Mouse (Mus musculus): ENCODE results near the gene Zfp426. TPM values are rescaled to one million over a fixed set of nuclear protein-coding genes. Genes with fewer than 3 reads are reported as not detected.

The Zfp426 gene
- polyA plus RNA-seq (2016; fragmentation: Nextera tagmentation; extraction: Ambion mirVana), result 12.4 and 14.0 TPM in 2 replicates

- Histone ChIP-seq H3K27ac (ENCODE audit: poor library complexity, severe bottlenecking) (peak within 1 kb of the TSS; percentile 94), H3K4me3 (peak within 1 kb of the TSS; percentile 71), H3K27me3 (replicated peaks) (no peaks in the 10 kb centered on the region), H3K9ac (peak within 1 kb of the TSS; percentile 83), H3K4me2 (peak within 1 kb of the TSS; percentile 93), H3K9me3 (replicated peaks) (no peaks in the 10 kb centered on the region), H3K36me3 (peaks cover 33% of the 10 kb centered on the region), H3K4me1 (replicated peaks) (peaks cover 18% of the 10 kb centered on the region)
- peak; percentile 97 for ATAC-seq (ENCODE audit: insufficient number of reproducible peaks, low FRiP score)
- under 1% methylated on average over 40 of the region's 40 CpGs for WGBS
Observed at GRCm38 (mm10) chr9:20492527-20493233, at the start of gene Zfp426. TSS of gene Zfp426 (minus strand) at chr9:20492746.

- no peaks in the 10 kb centered on the region for H3K9me3 ChIP-seq (replicated peaks)
- no peak overlapping the region for H3K9ac ChIP-seq
- 86% methylated on average over 2 of the region's 2 CpGs for WGBS
- H3K27ac ChIP-seq (ENCODE audit: poor library complexity, severe bottlenecking), result no peak overlapping the region
- H3K27me3 ChIP-seq (replicated peaks), result peaks cover 13% of the 10 kb centered on the region; the same call in 1 of the 2 replicates
- no peak for ATAC-seq (ENCODE audit: insufficient number of reproducible peaks, low FRiP score)
- no peaks in the 10 kb centered on the region for H3K36me3 ChIP-seq
- H3K4me2 ChIP-seq, result no peak overlapping the region
- H3K4me1 ChIP-seq (replicated peaks), result no peaks in the 10 kb centered on the region
- H3K4me3 ChIP-seq, result no peak overlapping the region
Observed at GRCm38 (mm10) chr9:20536598-20536997, 44.1 kb upstream of the Zfp426 start.

- H3K27ac ChIP-seq (ENCODE audit: poor library complexity, severe bottlenecking), result no peak overlapping the region
- H3K36me3 ChIP-seq, result no peaks in the 10 kb centered on the region
- H3K4me3 ChIP-seq, result no peak overlapping the region
- H3K9ac ChIP-seq, result no peak overlapping the region
- H3K4me2 ChIP-seq, result no peak overlapping the region
- peaks cover 10% of the 10 kb centered on the region; the same call in 1 of the 2 replicates for H3K27me3 ChIP-seq (replicated peaks)
- WGBS, result 69% methylated on average over 8 of the region's 8 CpGs
- no peaks in the 10 kb centered on the region for H3K4me1 ChIP-seq (replicated peaks)
- no peak for ATAC-seq (ENCODE audit: insufficient number of reproducible peaks, low FRiP score)
- no peaks in the 10 kb centered on the region for H3K9me3 ChIP-seq (replicated peaks)
Observed at GRCm38 (mm10) chr9:20534326-20534926, 41.9 kb upstream of the Zfp426 start.

GRCm38 (mm10) chr9:20521306-20521957 is 28.9 kb upstream of the Zfp426 start, which contains the start of gene Zfp266:
TSS of gene Zfp266 (minus strand) at chr9:20521417.
- H3K27me3 ChIP-seq (replicated peaks), result no peaks in the 10 kb centered on the region
- H3K9ac ChIP-seq, result peak within 1 kb of the TSS; percentile 96
- H3K27ac ChIP-seq (ENCODE audit: poor library complexity, severe bottlenecking), result peak within 1 kb of the TSS; percentile 97
- under 1% methylated on average over 46 of the region's 46 CpGs for WGBS
- H3K4me3 ChIP-seq, result peak within 1 kb of the TSS; percentile 95
- no peaks in the 10 kb centered on the region for H3K9me3 ChIP-seq (replicated peaks)
- H3K4me2 ChIP-seq, result peak within 1 kb of the TSS; percentile 73
- peaks cover 21% of the 10 kb centered on the region for H3K4me1 ChIP-seq (replicated peaks)
- peaks cover 17% of the 10 kb centered on the region for H3K36me3 ChIP-seq
- peak; percentile 92 for ATAC-seq (ENCODE audit: insufficient number of reproducible peaks, low FRiP score)

GRCm38 (mm10) chr9:20520531-20521210 is 28.1 kb upstream of the Zfp426 start:
- peaks cover 24% of the 10 kb centered on the region for H3K36me3 ChIP-seq
- under 1% methylated on average over 17 of the region's 17 CpGs for WGBS
- no peak for ATAC-seq (ENCODE audit: insufficient number of reproducible peaks, low FRiP score)

GRCm38 (mm10) chr9:20519949-20520348 is 27.4 kb upstream of the Zfp426 start:
- WGBS, result 21% methylated on average over 4 of the region's 4 CpGs
- Histone ChIP-seq H3K27ac (ENCODE audit: poor library complexity, severe bottlenecking) (no peak overlapping the region), H3K9me3 (replicated peaks) (no peaks in the 10 kb centered on the region), H3K4me1 (replicated peaks) (peaks cover 23% of the 10 kb centered on the region), H3K4me3 (peak overlapping the region; percentile 53), H3K4me2 (peak overlapping the region; percentile 83), H3K27me3 (replicated peaks) (no peaks in the 10 kb centered on the region), H3K9ac (peak overlapping the region; percentile 61; the same call in 1 of the 2 replicates), H3K36me3 (peaks cover 30% of the 10 kb centered on the region)
- ATAC-seq (ENCODE audit: insufficient number of reproducible peaks, low FRiP score), result no peak

More at GRCm38 (mm10) chr9:20520531-20521210, 28.1 kb upstream of the Zfp426 start:
- Histone ChIP-seq H3K4me2 (peak overlapping the region; percentile 73), H3K27me3 (replicated peaks) (no peaks in the 10 kb centered on the region), H3K4me3 (peak overlapping the region; percentile 95), H3K27ac (ENCODE audit: poor library complexity, severe bottlenecking) (peak overlapping the region; percentile 97), H3K9me3 (replicated peaks) (no peaks in the 10 kb centered on the region), H3K9ac (peak overlapping the region; percentile 96), H3K4me1 (replicated peaks) (peaks cover 21% of the 10 kb centered on the region)

- no peaks in the 10 kb centered on the region for H3K27me3 ChIP-seq (replicated peaks)
- H3K4me1 ChIP-seq (replicated peaks), result peaks cover 34% of the 10 kb centered on the region
- H3K27ac ChIP-seq (ENCODE audit: poor library complexity, severe bottlenecking), result no peak overlapping the region
- ATAC-seq (ENCODE audit: insufficient number of reproducible peaks, low FRiP score), result no peak
- H3K9ac ChIP-seq, result no peak overlapping the region
- H3K4me3 ChIP-seq, result no peak overlapping the region
- WGBS, result 95% methylated on average over 4 of the region's 4 CpGs
- no peaks in the 10 kb centered on the region for H3K9me3 ChIP-seq (replicated peaks)
- H3K4me2 ChIP-seq, result peak overlapping the region; percentile 83; the same call in 1 of the 2 replicates
- peaks cover 38% of the 10 kb centered on the region for H3K36me3 ChIP-seq
Observed at GRCm38 (mm10) chr9:20518708-20519107, 26.2 kb upstream of the Zfp426 start.

GRCm38 (mm10) chr9:20517727-20518126 is 25.2 kb upstream of the Zfp426 start:
- Histone ChIP-seq H3K9me3 (replicated peaks) (no peaks in the 10 kb centered on the region), H3K4me1 (replicated peaks) (peaks cover 44% of the 10 kb centered on the region), H3K4me2 (no peak overlapping the region), H3K4me3 (no peak overlapping the region), H3K36me3 (peaks cover 46% of the 10 kb centered on the region), H3K27ac (ENCODE audit: poor library complexity, severe bottlenecking) (no peak overlapping the region), H3K9ac (no peak overlapping the region), H3K27me3 (replicated peaks) (no peaks in the 10 kb centered on the region)
- 97% methylated on average over 1 of the region's 1 CpGs for WGBS
- ATAC-seq (ENCODE audit: insufficient number of reproducible peaks, low FRiP score), result no peak

GRCm38 (mm10) chr9:20514016-20514415 is 21.5 kb upstream of the Zfp426 start:
- no peaks in the 10 kb centered on the region for H3K9me3 ChIP-seq (replicated peaks)
- H3K4me2 ChIP-seq, result no peak overlapping the region
- no peak overlapping the region for H3K27ac ChIP-seq (ENCODE audit: poor library complexity, severe bottlenecking)
- H3K27me3 ChIP-seq (replicated peaks), result no peaks in the 10 kb centered on the region
- H3K4me3 ChIP-seq, result no peak overlapping the region
- peaks cover 41% of the 10 kb centered on the region for H3K4me1 ChIP-seq (replicated peaks)
- ATAC-seq (ENCODE audit: insufficient number of reproducible peaks, low FRiP score), result 0 out of 2 replicates have a peak, but pooled peaks have one; percentile 26
- H3K9ac ChIP-seq, result no peak overlapping the region
- 84% methylated on average over 3 of the region's 3 CpGs for WGBS
- H3K36me3 ChIP-seq, result peaks cover 58% of the 10 kb centered on the region

GRCm38 (mm10) chr9:20512714-20513113 is 20.2 kb upstream of the Zfp426 start:
- whole genome bisulfite sequencing, result 79% methylated on average over 8 of the region's 8 CpGs
- H3K9me3 ChIP-seq (replicated peaks), result no peaks in the 10 kb centered on the region
- ATAC-seq (ENCODE audit: insufficient number of reproducible peaks, low FRiP score), result no peak
- no peak overlapping the region for H3K9ac ChIP-seq
- no peak overlapping the region for H3K4me2 ChIP-seq
- H3K4me3 ChIP-seq, result no peak overlapping the region
- peaks cover 55% of the 10 kb centered on the region for H3K36me3 ChIP-seq
- H3K27ac ChIP-seq (ENCODE audit: poor library complexity, severe bottlenecking), result no peak overlapping the region
- H3K4me1 ChIP-seq (replicated peaks), result peaks cover 34% of the 10 kb centered on the region
- no peaks in the 10 kb centered on the region for H3K27me3 ChIP-seq (replicated peaks)
